Mouse (Mus musculus) adrenal gland, adult (tissue): ENCODE measurements around the gene Rad17.

Experiments
- DNase-seq, 2 experiments: peaks; one replicate each; pipeline ENCODE4 v3.0.0; 2022 to 2023; ENCODE audit warnings: low spot score in 1 of 2; ENCODE audit not compliant: inconsistent age in 2 of 2

The Rad17 gene

DNA sequence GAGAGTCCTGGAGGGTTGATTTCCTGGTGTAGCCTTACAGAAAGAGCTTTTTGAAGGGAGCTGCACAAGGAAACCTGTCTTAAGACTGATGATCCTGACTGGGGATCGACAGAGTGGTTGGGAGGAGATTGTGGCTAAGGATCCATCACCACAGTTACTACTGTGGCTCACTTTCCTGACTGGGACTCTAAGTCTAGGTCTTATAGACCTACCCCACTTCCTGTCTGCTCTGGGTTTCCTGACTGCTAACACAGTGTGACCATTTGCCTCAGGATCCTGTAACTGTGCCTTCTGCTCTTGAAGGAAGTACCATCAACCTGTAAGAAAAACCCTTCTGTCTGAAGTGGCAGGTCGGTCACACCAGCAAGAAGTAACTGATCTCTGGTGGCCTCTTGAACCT, 80.1 kb downstream of the Rad17 start:
- no peak for DNase-seq

DNA sequence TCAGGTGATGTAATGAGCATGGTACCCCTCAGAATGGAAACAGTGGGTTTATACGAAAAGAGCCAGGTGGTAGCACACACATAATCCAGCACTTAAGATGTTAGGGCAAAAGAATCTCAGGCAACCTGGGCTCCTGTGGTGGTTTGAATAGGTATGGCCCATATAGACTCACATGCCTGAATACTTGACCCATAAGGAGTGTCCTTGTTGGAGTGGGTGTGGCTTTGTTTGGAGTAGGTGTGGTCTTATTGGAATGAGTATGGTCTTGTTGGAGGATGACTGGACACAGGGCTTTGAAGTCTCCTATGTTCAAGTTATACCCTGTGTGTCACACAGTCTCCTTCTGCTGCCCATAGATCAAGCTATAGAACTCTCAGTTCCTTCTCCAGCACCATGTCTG, 82.5 kb downstream of the Rad17 start:
- no peak for DNase-seq
